Mouse (Mus musculus) stomach, embryonic 16.5 days (tissue): ENCODE results near the gene Ankrd2. TPM values are rescaled to one million over a fixed set of nuclear protein-coding genes. Genes with fewer than 3 reads are reported as not detected.
A peak's percentile ranks its signal among the peaks of the same experiment; 100 is the strongest.
"Not testable (repeated sequence)": the region's sequence is repeated elsewhere in the genome, so short reads cannot be mapped to it uniquely, and the experiment has no call there.

Source experiments
- ATAC-seq: fragments of 200-750 bp; cut with Nextera tagmentation; 2 replicates; pipeline ENCODE4 v1.8.0; 2017; ENCODE audit warnings: moderate number of reproducible peaks, moderate TSS enrichment; ENCODE audit not compliant: insufficient read depth, low FRiP score
- H3K27ac ChIP-seq: fragments of 300-500 bp; sonication (generic); 2 replicates; pipeline ENCODE4 v1.5.1; 2014; ENCODE audit warnings: low read length
- H3K27me3 ChIP-seq: fragments of 300-500 bp; sonication (generic); 2 replicates; pipeline ENCODE4 v1.6.1; 2014; ENCODE audit warnings: low read length, control low read depth, mixed read lengths; ENCODE audit not compliant: control insufficient read depth, insufficient read depth
- H3K36me3 ChIP-seq: fragments of 300-500 bp; sonication (generic); 2 replicates; pipeline ENCODE4 v1.6.1; 2014; ENCODE audit warnings: low read length; ENCODE audit not compliant: control insufficient read depth, insufficient read depth
- H3K4me1 ChIP-seq: fragments of 300-500 bp; sonication (generic); 2 replicates; pipeline ENCODE4 v1.6.1; 2014; ENCODE audit warnings: low read length, control low read depth, mixed read lengths; ENCODE audit not compliant: control insufficient read depth, insufficient read depth
- H3K4me2 ChIP-seq: fragments of 300-500 bp; sonication (generic); 2 replicates; pipeline ENCODE4 v1.6.1; 2014; ENCODE audit warnings: low read depth, low read length, mixed read lengths
- H3K4me3 ChIP-seq: fragments of 300-500 bp; sonication (generic); replicated peaks from 2 replicates; pipeline ENCODE4 v1.5.1; 2014; ENCODE audit warnings: mild to moderate bottlenecking, low read length
- H3K9ac ChIP-seq: fragments of 300-500 bp; sonication (generic); 2 replicates; pipeline ENCODE4 v1.6.1; 2014; ENCODE audit warnings: low read length
- H3K9me3 ChIP-seq: fragments of 300-500 bp; sonication (generic); replicated peaks from 2 replicates; pipeline ENCODE4 v1.6.1; 2016; ENCODE audit warnings: low read length, control low read depth; ENCODE audit not compliant: control insufficient read depth
- WGBS: fragments of 180-500 bp; shearing (Covaris S2); extraction: QIAGEN DNeasy Blood & Tissue Kit; methylation state at CpG from one replicate; pipeline ENCODE4 v1.1.7; 2014; 5-methylcytosine and 5-hydroxymethylcytosine counted together
- polyA plus RNA-seq: library from polyadenylated mRNA; unstranded; fragments of >200 nt; fragmentation: Nextera tagmentation; extraction: Ambion mirVana; gene quantifications from 2 replicates; pipeline ENCODE4 v1.2.1, GENCODE M21; 2015

The Ankrd2 gene
- polyA plus RNA-seq, 1 experiment from 2014 or later, result 0.84 TPM

DNA sequence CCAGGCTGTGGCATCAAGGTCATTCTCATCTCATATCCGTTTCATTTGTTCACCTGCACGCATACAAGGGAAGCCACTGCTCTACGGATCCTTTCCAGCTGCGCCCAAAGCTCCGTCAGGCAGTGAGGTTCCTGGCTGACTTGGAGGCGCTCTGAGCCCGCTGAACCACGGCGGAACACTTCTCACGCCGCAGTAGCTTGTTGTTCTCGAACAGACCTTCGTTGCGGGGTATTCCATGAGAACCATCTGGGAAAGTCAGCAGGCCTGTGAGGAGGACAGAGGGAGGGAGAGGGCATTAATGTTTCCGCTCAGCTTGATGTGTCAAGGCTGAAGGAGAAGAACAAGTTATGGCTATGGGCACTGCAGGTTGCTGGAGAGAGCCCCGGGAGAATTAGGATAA is 40.2 kb downstream of the Ankrd2 start:
- Histone ChIP-seq H3K9ac (no peak overlapping the region), H3K36me3 (no peaks in the 10 kb centered on the region), H3K4me2 (no peak overlapping the region), H3K4me1 (no peaks in the 10 kb centered on the region), H3K4me3 (no peak overlapping the region), H3K9me3 (no peaks in the 10 kb centered on the region), H3K27ac (no peak overlapping the region), H3K27me3 (no peaks in the 10 kb centered on the region)
- 90% methylated on average over 16 of the region's 16 CpGs for WGBS
- ATAC-seq, result no peak

GRCm38 (mm10) chr19:42078566-42078965 is 42.8 kb downstream of the Ankrd2 start:
- no peak for ATAC-seq
- Histone ChIP-seq H3K27me3 (no peaks in the 10 kb centered on the region), H3K4me2 (no peak overlapping the region), H3K36me3 (no peaks in the 10 kb centered on the region), H3K9ac (no peak overlapping the region), H3K4me1 (no peaks in the 10 kb centered on the region), H3K9me3 (no peaks in the 10 kb centered on the region), H3K27ac (no peak overlapping the region), H3K4me3 (no peak overlapping the region)
- WGBS, result 91% methylated on average over 8 of the region's 8 CpGs

DNA sequence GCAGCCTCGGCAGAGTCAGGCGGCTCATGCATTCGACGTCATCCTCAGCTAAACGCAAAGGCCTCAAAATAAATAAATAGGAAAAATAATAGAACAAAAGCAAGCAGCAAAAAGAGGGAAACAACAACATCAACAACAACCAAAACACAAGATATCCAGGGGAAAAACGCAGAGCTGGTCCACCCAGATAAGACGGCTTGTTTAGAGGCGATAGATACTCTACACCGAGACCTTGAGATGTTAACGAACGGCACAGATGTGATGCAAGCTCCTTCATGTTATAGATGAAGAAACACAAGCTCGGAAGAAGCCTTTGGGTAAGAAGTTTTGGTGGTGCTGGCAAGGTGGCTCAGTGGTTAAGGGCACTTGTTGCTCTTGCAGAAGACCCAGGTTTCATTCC is 43.2 kb downstream of the Ankrd2 start:
- H3K27ac ChIP-seq, result no peak overlapping the region
- WGBS, result 92% methylated on average over 12 of the region's 12 CpGs
- no peak overlapping the region for H3K4me3 ChIP-seq
- no peaks in the 10 kb centered on the region for H3K27me3 ChIP-seq
- H3K4me2 ChIP-seq, result no peak overlapping the region
- no peaks in the 10 kb centered on the region for H3K36me3 ChIP-seq
- ATAC-seq, result no peak
- H3K9ac ChIP-seq, result no peak overlapping the region
- H3K4me1 ChIP-seq, result no peaks in the 10 kb centered on the region
- H3K9me3 ChIP-seq, result no peaks in the 10 kb centered on the region

GRCm38 (mm10) chr19:42079950-42080349 is 44.1 kb downstream of the Ankrd2 start:
- Histone ChIP-seq H3K27ac (no peak overlapping the region), H3K4me3 (no peak overlapping the region), H3K9me3 (no peaks in the 10 kb centered on the region), H3K4me2 (no peak overlapping the region), H3K27me3 (no peaks in the 10 kb centered on the region), H3K9ac (no peak overlapping the region), H3K4me1 (no peaks in the 10 kb centered on the region), H3K36me3 (no peaks in the 10 kb centered on the region)
- 67% methylated on average over 5 of the region's 5 CpGs for WGBS
- no peak for ATAC-seq

- 79% methylated on average over 11 of the region's 11 CpGs for WGBS
- Histone ChIP-seq H3K27me3 (no peaks in the 10 kb centered on the region), H3K36me3 (no peaks in the 10 kb centered on the region), H3K27ac (no peak overlapping the region), H3K4me1 (0 out of 2 replicates have a peak, but pooled peaks cover 1% of the 10 kb centered on the region), H3K9ac (no peak overlapping the region), H3K9me3 (no peaks in the 10 kb centered on the region), H3K4me3 (no peak overlapping the region), H3K4me2 (no peak overlapping the region)
- no peak for ATAC-seq
These were observed 44.7 kb downstream of the Ankrd2 start for GRCm38 (mm10) chr19:42080469-42080868.

DNA sequence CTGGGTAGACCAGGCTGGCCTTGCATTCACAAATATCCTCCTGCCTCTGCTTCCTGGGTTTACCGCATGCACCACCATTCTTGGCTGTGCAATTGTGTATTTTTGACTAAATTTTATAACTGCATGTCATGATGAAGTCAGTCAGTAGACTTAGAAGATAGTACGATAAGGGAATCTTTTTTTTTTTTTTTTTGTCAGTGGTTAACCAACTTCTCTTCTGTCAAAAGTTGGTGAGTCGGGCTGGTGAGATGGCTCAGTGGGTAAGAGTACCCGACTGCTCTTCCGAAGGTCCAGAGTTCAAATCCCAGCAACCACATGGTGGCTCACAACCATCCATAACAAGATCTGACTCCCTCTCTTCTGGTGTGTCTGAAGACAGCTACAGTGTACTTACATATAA is 45.8 kb downstream of the Ankrd2 start:
- 85% methylated on average over 5 of the region's 5 CpGs for WGBS
- H3K4me1 ChIP-seq, H3K9me3 ChIP-seq, ATAC-seq, H3K4me3 ChIP-seq, H3K27ac ChIP-seq, H3K4me2 ChIP-seq, H3K36me3 ChIP-seq, H3K9ac ChIP-seq, H3K27me3 ChIP-seq: not testable (repeated sequence)

GRCm38 (mm10) chr19:42085690-42086089 is 49.9 kb downstream of the Ankrd2 start:
- Histone ChIP-seq H3K36me3 (no peaks in the 10 kb centered on the region), H3K27ac (no peak overlapping the region), H3K9ac (peak overlapping the region; percentile 76), H3K4me1 (peaks cover 13% of the 10 kb centered on the region), H3K9me3 (no peaks in the 10 kb centered on the region), H3K4me3 (peak overlapping the region; percentile 73), H3K27me3 (no peaks in the 10 kb centered on the region), H3K4me2 (peak overlapping the region; percentile 93)
- 9% methylated on average over 10 of the region's 10 CpGs for WGBS
- ATAC-seq, result no peak

GRCm38 (mm10) chr19:42086166-42086565 is 50.4 kb downstream of the Ankrd2 start, which contains the start of gene Morn4:
TSS of gene Morn4 (minus strand) at chr19:42086357.
- Histone ChIP-seq H3K9me3 (no peaks in the 10 kb centered on the region), H3K27me3 (no peaks in the 10 kb centered on the region), H3K9ac (peak within 1 kb of the TSS; percentile 76), H3K4me2 (peak within 1 kb of the TSS; percentile 93), H3K36me3 (no peaks in the 10 kb centered on the region), H3K27ac (no peak within 1 kb of the TSS), H3K4me3 (peak within 1 kb of the TSS; percentile 73), H3K4me1 (peaks cover 15% of the 10 kb centered on the region)
- ATAC-seq, result peak; percentile 45; the same call in 1 of the 2 replicates
- under 1% methylated on average over 21 of the region's 21 CpGs for WGBS

GRCm38 (mm10) chr19:42089103-42089747 is 53.4 kb downstream of the Ankrd2 start:
- WGBS, result 19% methylated on average over 14 of the region's 14 CpGs
- Histone ChIP-seq H3K4me1 (peaks cover 19% of the 10 kb centered on the region), H3K27ac (peak overlapping the region; percentile 93), H3K9ac (peak overlapping the region; percentile 36), H3K36me3 (no peaks in the 10 kb centered on the region), H3K4me3 (peak overlapping the region; percentile 88), H3K4me2 (peak overlapping the region; percentile 62), H3K9me3 (no peaks in the 10 kb centered on the region), H3K27me3 (no peaks in the 10 kb centered on the region)
- ATAC-seq, result no peak
